Mouse (Mus musculus): Measurements from ENCODE around the gene Tmem179b.

- TF ChIP-seq CTCF (IDR thresholded peaks at IDR 0.05; ENCODE audit: insufficient read depth, low read depth, low read length) = no peak
- no peak for TF ChIP-seq POLR2A (IDR thresholded peaks at IDR 0.05; ENCODE audit: insufficient read depth, low read depth, low read length)
Measured at GRCm38 (mm10) chr19:8786008-8786781, 11.9 kb upstream of the Tmem179b start, which contains the start of gene Taf6l.
